Mouse (Mus musculus): ENCODE measurements around the gene Mcrip1. TPM values are rescaled to one million over a fixed set of nuclear protein-coding genes. Genes with fewer than 3 reads are reported as not detected.

Mcrip1 gene
- polyA plus RNA-seq, 1 experiment from 2014 or later, result 129 TPM

DNA sequence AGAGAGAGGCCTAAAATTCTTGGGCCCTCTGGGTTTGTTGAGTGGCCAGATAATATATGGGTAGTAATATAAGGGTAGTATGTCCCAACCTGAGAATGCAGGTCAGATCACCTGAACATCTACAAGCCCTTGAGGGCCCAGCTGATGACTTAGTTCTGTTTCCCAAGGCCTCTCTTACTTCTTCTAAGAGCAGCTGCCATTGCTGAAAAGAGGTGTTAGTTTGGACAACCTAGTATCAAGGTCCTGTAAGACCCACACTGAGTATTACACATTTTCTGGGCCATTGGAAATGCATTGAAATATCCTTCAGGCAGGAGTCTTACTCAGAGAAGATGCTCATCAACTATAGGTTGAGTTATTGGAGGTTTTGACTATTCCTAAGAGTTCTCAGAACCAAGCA lies 26.4 kb upstream of the Mcrip1 start:
- no peaks in the 10 kb centered on the region for H3K9me3 ChIP-seq (ENCODE audit: control insufficient read depth, low read length)
- peak overlapping the region; percentile 94 for H3K27ac ChIP-seq (ENCODE audit: low read length)

DNA sequence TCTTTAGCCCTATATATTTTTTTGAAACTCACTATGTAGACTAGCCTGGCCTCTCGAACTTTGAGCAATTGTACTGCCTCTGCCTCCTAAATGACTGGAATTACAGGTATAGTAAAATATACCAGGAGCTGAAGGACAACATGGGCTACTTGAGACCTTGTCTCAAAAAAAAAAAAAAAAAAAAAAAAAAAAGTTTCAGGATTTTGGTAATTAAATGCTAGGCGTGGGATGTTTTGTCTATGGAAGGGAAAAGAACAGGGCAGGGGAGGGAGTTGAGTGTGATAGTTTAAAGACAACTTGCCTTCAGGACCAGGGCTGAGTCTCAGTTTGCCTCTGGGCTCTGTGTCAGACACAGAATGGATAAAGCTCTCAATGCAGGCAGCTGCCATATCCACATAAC lies 25.5 kb upstream of the Mcrip1 start:
- H3K4me1 ChIP-seq (ENCODE audit: control insufficient read depth, insufficient read depth, low read length), result peaks cover 58% of the 10 kb centered on the region
- WGBS, result 79% methylated on average over 2 of the region's 2 CpGs
- ATAC-seq, result no peak
- no peaks in the 10 kb centered on the region for H3K27me3 ChIP-seq (replicated peaks; ENCODE audit: control insufficient read depth, insufficient read depth, low read length)
- H3K27ac ChIP-seq (ENCODE audit: low read length), result no peak overlapping the region; the same call in 1 of the 2 replicates
- H3K9ac ChIP-seq (ENCODE audit: low read depth, low read length), result peak overlapping the region; percentile 96; the same call in 1 of the 2 replicates
- peaks cover 30% of the 10 kb centered on the region for H3K36me3 ChIP-seq (ENCODE audit: control insufficient read depth, insufficient read depth, low read length)
- no peak overlapping the region for H3K4me3 ChIP-seq (ENCODE audit: low read length)
- no peak overlapping the region for H3K4me2 ChIP-seq (ENCODE audit: low read depth, low read length)
- H3K9me3 ChIP-seq (ENCODE audit: control insufficient read depth, low read length), result no peaks in the 10 kb centered on the region

More for the DNA sequence above, 26.4 kb upstream of the Mcrip1 start:
- Histone ChIP-seq H3K4me1 (ENCODE audit: control insufficient read depth, insufficient read depth, low read length) (peaks cover 55% of the 10 kb centered on the region), H3K4me2 (ENCODE audit: low read depth, low read length) (0 out of 2 replicates have a peak overlapping the region, but pooled peaks have one; percentile 30), H3K9ac (ENCODE audit: low read depth, low read length) (peak overlapping the region; percentile 40; the same call in 1 of the 2 replicates), H3K27me3 (replicated peaks; ENCODE audit: control insufficient read depth, insufficient read depth, low read length) (no peaks in the 10 kb centered on the region), H3K4me3 (ENCODE audit: low read length) (no peak overlapping the region), H3K36me3 (ENCODE audit: control insufficient read depth, insufficient read depth, low read length) (peaks cover 23% of the 10 kb centered on the region)
- no peak for ATAC-seq

DNA sequence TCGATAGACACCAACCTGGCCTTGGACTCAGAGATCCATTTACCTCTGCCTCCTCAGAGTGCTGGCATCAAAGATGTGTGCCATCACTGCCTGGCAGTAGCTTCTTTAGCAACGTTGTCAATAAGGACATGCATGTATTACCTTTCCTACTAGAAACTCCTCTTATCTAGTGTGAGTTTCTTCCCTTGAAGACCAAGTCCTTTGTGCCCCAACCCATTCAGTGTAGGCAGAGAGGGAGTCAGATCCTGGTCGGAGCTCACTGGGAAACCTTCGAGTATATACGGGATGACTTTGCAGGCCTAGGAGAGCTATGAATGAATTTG lies 24.7 kb upstream of the Mcrip1 start:
- peaks cover 31% of the 10 kb centered on the region for H3K36me3 ChIP-seq (ENCODE audit: control insufficient read depth, insufficient read depth, low read length)
- no peak for ATAC-seq
- H3K4me1 ChIP-seq (ENCODE audit: control insufficient read depth, insufficient read depth, low read length), result peaks cover 50% of the 10 kb centered on the region
- H3K27ac ChIP-seq (ENCODE audit: low read length), result peak overlapping the region; percentile 55
- H3K4me2 ChIP-seq (ENCODE audit: low read depth, low read length), result peak overlapping the region; percentile 71
- 38% methylated on average over 5 of the region's 5 CpGs for WGBS
- no peaks in the 10 kb centered on the region for H3K9me3 ChIP-seq (ENCODE audit: control insufficient read depth, low read length)
- no peaks in the 10 kb centered on the region for H3K27me3 ChIP-seq (replicated peaks; ENCODE audit: control insufficient read depth, insufficient read depth, low read length)
- H3K4me3 ChIP-seq (ENCODE audit: low read length), result peak overlapping the region; percentile 81
- peak overlapping the region; percentile 96 for H3K9ac ChIP-seq (ENCODE audit: low read depth, low read length)

DNA sequence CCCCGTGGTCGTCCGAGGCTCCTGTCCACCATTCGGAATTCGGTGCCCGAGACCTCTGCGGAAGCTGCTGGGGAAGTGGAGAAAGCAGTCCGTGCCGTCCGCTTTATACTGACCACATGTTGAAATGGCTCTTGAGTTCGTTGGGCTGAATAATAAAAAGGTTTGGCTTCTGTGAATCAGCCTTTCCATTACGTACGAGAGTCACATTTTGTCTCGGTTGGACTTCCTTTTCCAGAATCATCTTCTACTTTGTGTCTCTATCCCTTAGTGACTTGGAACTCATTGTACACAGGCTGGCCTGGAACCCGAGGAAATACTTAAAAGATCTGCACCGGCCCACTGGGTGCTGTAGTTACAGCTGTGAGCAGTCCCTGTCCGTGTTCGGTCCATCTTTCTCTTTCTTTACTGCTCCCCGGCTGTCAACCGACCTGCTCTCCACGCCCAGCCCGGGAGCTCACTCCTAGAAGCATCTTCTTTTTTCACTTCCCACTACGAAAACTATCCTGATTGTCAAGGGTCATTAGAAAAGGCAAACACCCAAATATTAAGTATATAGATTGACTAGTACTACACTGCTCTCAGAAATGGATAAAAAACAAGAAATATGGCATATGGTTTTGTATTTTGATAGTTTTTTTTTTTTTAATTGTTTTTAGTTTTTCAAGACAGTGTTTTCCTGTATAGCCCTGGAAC lies 24.2 kb upstream of the Mcrip1 start:
- no peak for ATAC-seq
- Histone ChIP-seq H3K4me1 (ENCODE audit: control insufficient read depth, insufficient read depth, low read length) (peaks cover 44% of the 10 kb centered on the region), H3K36me3 (ENCODE audit: control insufficient read depth, insufficient read depth, low read length) (peaks cover 26% of the 10 kb centered on the region), H3K9ac (ENCODE audit: low read depth, low read length) (peak overlapping the region; percentile 96), H3K27ac (ENCODE audit: low read length) (peak overlapping the region; percentile 98), H3K4me3 (ENCODE audit: low read length) (peak overlapping the region; percentile 81), H3K4me2 (ENCODE audit: low read depth, low read length) (peak overlapping the region; percentile 71), H3K9me3 (ENCODE audit: control insufficient read depth, low read length) (no peaks in the 10 kb centered on the region), H3K27me3 (replicated peaks; ENCODE audit: control insufficient read depth, insufficient read depth, low read length) (no peaks in the 10 kb centered on the region)
- under 1% methylated on average over 23 of the region's 23 CpGs for WGBS

DNA sequence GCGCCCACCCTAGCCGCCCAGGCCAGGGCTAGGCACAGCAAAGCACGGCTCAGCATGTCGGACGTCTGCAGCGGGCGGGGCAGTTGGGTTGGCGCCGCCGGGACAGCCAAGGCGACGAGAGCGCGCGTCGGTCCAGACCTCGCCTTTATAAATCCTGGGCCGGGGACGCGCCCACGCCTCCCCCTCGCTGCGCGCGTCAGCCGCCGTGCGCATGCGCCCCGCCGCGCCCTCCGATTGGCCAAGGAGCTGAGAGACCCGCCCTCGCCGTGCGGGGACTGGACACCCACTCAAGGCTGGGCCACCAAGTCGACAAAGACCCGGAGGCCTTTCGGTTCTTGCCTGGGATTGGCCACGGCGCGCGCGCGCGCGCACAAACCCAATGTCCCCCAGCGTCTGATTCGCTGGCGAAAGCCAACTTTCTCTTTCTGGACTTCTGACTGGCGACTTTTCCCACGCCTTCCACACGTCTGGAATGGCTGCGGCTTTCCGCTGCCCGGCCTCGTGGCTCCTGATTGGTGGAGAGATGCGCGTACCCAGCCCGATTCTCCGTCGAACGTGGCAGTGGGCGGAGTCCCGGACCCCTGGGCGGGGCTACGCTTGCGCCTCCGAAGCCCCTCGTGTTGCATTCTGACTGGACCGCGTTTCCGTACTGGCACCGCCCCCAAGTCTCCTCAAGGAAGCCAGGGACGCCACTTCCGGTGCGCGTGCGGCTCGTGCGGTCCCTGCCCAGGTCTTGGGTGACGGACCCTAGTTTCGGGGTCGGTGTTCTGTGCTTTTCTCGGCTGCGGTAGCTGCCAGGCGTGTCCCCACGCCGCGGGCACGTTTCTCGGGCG lies 23.4 kb upstream of the Mcrip1 start, which contains the start of gene P4hb:
TSS of gene P4hb (minus strand) at position 502 of the 833 bp plus-strand sequence.
- peak; percentile 95 for ATAC-seq
- WGBS, result under 1% methylated on average over 88 of the region's 94 CpGs
- Histone ChIP-seq H3K36me3 (ENCODE audit: control insufficient read depth, insufficient read depth, low read length) (peaks cover 18% of the 10 kb centered on the region), H3K27me3 (replicated peaks; ENCODE audit: control insufficient read depth, insufficient read depth, low read length) (no peaks in the 10 kb centered on the region), H3K4me1 (ENCODE audit: control insufficient read depth, insufficient read depth, low read length) (peaks cover 37% of the 10 kb centered on the region), H3K4me3 (ENCODE audit: low read length) (peak within 1 kb of the TSS; percentile 81), H3K9ac (ENCODE audit: low read depth, low read length) (peak within 1 kb of the TSS; percentile 96), H3K4me2 (ENCODE audit: low read depth, low read length) (peak within 1 kb of the TSS; percentile 71), H3K9me3 (ENCODE audit: control insufficient read depth, low read length) (no peaks in the 10 kb centered on the region), H3K27ac (ENCODE audit: low read length) (peak within 1 kb of the TSS; percentile 98)

DNA sequence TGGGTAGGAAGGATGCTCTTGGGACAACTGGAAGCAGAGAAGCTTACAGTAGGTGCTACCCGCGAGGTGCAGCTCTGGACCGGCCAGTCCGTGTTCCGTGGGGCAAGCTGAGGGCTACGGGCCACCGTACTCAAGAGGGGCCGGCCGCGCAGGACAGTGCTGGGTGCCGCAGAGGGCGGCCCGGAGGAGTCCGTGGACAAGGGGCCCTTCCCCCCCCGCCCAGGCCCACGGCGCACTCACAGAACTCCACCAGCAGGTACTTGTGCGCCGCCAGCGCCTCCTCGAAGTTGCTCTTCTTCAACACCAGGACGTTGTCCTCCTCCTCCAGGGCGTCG lies 22.9 kb upstream of the Mcrip1 start:
- H3K4me3 ChIP-seq (ENCODE audit: low read length), result peak overlapping the region; percentile 81
- peaks cover 13% of the 10 kb centered on the region for H3K36me3 ChIP-seq (ENCODE audit: control insufficient read depth, insufficient read depth, low read length)
- peak overlapping the region; percentile 96 for H3K9ac ChIP-seq (ENCODE audit: low read depth, low read length)
- WGBS, result 0% methylated on average over 23 of the region's 24 CpGs
- H3K4me2 ChIP-seq (ENCODE audit: low read depth, low read length), result peak overlapping the region; percentile 60
- H3K9me3 ChIP-seq (ENCODE audit: control insufficient read depth, low read length), result no peaks in the 10 kb centered on the region
- ATAC-seq, result peak; percentile 17
- H3K4me1 ChIP-seq (ENCODE audit: control insufficient read depth, insufficient read depth, low read length), result peaks cover 35% of the 10 kb centered on the region
- no peaks in the 10 kb centered on the region for H3K27me3 ChIP-seq (replicated peaks; ENCODE audit: control insufficient read depth, insufficient read depth, low read length)
- H3K27ac ChIP-seq (ENCODE audit: low read length), result peak overlapping the region; percentile 92

DNA sequence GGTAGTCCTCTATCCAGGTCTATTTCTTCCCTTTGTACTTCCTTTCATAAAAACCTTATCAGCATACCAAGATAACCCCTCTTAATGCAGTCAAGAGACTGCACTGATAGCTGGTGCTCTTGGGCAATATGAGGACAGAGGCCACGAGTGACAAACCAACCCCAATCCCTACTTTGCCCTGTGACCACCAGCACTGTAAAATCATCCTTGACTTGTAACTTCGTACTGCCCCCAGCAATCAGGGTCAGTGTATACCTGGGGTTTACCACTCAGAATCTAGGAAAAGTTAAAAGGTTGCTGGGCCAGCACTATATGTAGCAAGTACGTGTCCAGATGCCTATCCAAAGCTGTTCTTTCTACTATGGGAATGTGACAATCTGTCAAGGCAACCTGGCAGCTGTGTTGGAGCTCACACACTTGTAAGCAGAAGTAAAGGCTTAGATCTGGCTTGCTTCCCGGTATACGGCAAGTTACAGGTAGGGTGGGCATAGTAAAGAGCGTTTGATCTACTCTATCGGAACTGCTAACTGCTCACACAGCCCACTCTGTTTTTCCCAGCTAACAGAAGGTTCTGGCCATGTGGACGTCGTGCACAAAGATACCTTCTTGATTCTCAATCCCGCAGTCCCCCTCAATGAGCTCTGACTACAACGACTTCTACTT lies 22.4 kb upstream of the Mcrip1 start:
- 0 out of 2 replicates have a peak, but pooled peaks have one; percentile 1 for ATAC-seq
- peaks cover 31% of the 10 kb centered on the region for H3K4me1 ChIP-seq (ENCODE audit: control insufficient read depth, insufficient read depth, low read length)
- peak overlapping the region; percentile 60 for H3K4me2 ChIP-seq (ENCODE audit: low read depth, low read length)
- peak overlapping the region; percentile 92 for H3K27ac ChIP-seq (ENCODE audit: low read length)
- peak overlapping the region; percentile 81 for H3K4me3 ChIP-seq (ENCODE audit: low read length)
- WGBS, result 6% methylated on average over 11 of the region's 11 CpGs
- H3K9me3 ChIP-seq (ENCODE audit: control insufficient read depth, low read length), result no peaks in the 10 kb centered on the region
- H3K36me3 ChIP-seq (ENCODE audit: control insufficient read depth, insufficient read depth, low read length), result peaks cover 13% of the 10 kb centered on the region
- H3K27me3 ChIP-seq (replicated peaks; ENCODE audit: control insufficient read depth, insufficient read depth, low read length), result no peaks in the 10 kb centered on the region
- peak overlapping the region; percentile 96 for H3K9ac ChIP-seq (ENCODE audit: low read depth, low read length)

- H3K4me3 ChIP-seq (ENCODE audit: low read length), result peak overlapping the region; percentile 81
- H3K27ac ChIP-seq (ENCODE audit: low read length), result peak overlapping the region; percentile 68
- ATAC-seq, result no peak
- no peaks in the 10 kb centered on the region for H3K9me3 ChIP-seq (ENCODE audit: control insufficient read depth, low read length)
- peak overlapping the region; percentile 60 for H3K4me2 ChIP-seq (ENCODE audit: low read depth, low read length)
- H3K36me3 ChIP-seq (ENCODE audit: control insufficient read depth, insufficient read depth, low read length), result peaks cover 13% of the 10 kb centered on the region
- peaks cover 29% of the 10 kb centered on the region for H3K4me1 ChIP-seq (ENCODE audit: control insufficient read depth, insufficient read depth, low read length)
- 53% methylated on average over 3 of the region's 3 CpGs for WGBS
- H3K27me3 ChIP-seq (replicated peaks; ENCODE audit: control insufficient read depth, insufficient read depth, low read length), result no peaks in the 10 kb centered on the region
- H3K9ac ChIP-seq (ENCODE audit: low read depth, low read length), result peak overlapping the region; percentile 96
These were observed 21.6 kb upstream of the Mcrip1 start for GRCm38 (mm10) chr11:120571122-120571521.

GRCm38 (mm10) chr11:120568324-120568723 lies 18.8 kb upstream of the Mcrip1 start:
- Histone ChIP-seq H3K36me3 (ENCODE audit: control insufficient read depth, insufficient read depth, low read length) (peaks cover 25% of the 10 kb centered on the region), H3K27ac (ENCODE audit: low read length) (no peak overlapping the region), H3K9ac (ENCODE audit: low read depth, low read length) (no peak overlapping the region), H3K4me1 (ENCODE audit: control insufficient read depth, insufficient read depth, low read length) (peaks cover 18% of the 10 kb centered on the region; the same call in 1 of the 2 replicates), H3K4me3 (ENCODE audit: low read length) (no peak overlapping the region), H3K27me3 (replicated peaks; ENCODE audit: control insufficient read depth, insufficient read depth, low read length) (no peaks in the 10 kb centered on the region), H3K9me3 (ENCODE audit: control insufficient read depth, low read length) (no peaks in the 10 kb centered on the region), H3K4me2 (ENCODE audit: low read depth, low read length) (peak overlapping the region; percentile 10; the same call in 1 of the 2 replicates)
- ATAC-seq, result no peak
- 91% methylated on average over 6 of the region's 6 CpGs for WGBS
